Mouse (Mus musculus) neutrophil, adult 5-6 weeks (primary cell): ENCODE results near the gene Gm436. TPM values are rescaled to one million over a fixed set of nuclear protein-coding genes. Genes with fewer than 3 reads are reported as not detected.

Experiments
- ATAC-seq: fragments of 151-379, 151-347 bp; 2 replicates; pipeline ENCODE4 v1.8.0; 2017; ENCODE audit warnings: mild to moderate bottlenecking, moderate TSS enrichment; ENCODE audit not compliant: insufficient number of reproducible peaks, poor library complexity, low FRiP score, severe bottlenecking; ENCODE audit errors: extremely low read depth
- total RNA-seq: library from RNA; stranded (forward); fragments of 200-1000 nt; gene quantifications from 2 replicates; pipeline ENCODE4 v1.2.3, GENCODE M21; 2017

Gm436 gene
- total RNA-seq, result not detected in 2 replicates

GRCm38 (mm10) chr4:144686268-144686667 is at the start of gene Gm436:
TSS of gene Gm436 (minus strand) at chr4:144686368.
- no peak for ATAC-seq

GRCm38 (mm10) chr4:144721304-144721703 is 35.1 kb upstream of the Gm436 start, which contains the start of gene Gm13178:
TSS of gene Gm13178 (minus strand) at chr4:144721404.
- no peak for ATAC-seq

GRCm38 (mm10) chr4:144719691-144720090 is 33.5 kb upstream of the Gm436 start:
- ATAC-seq, result no peak

GRCm38 (mm10) chr4:144718288-144718687 is 32.1 kb upstream of the Gm436 start:
- ATAC-seq, result no peak

GRCm38 (mm10) chr4:144638263-144638662 is 47.9 kb downstream of the Gm436 start:
- no peak for ATAC-seq

Other genes with a start within 250 kb of the Gm436 start
- gene 1700012P22Rik, start 247.6 kb downstream of the Gm436 start, total RNA-seq, result not detected in 2 replicates
- not detected in 2 replicates for gene Gm9944, start 233.1 kb downstream of the Gm436 start, total RNA-seq
- not detected in 2 replicates for gene Aadacl3, start 222.6 kb downstream of the Gm436 start, total RNA-seq
- not detected in 2 replicates for gene 9430007A20Rik, start 166.5 kb downstream of the Gm436 start, total RNA-seq
- gene Gm13124, start 121.2 kb downstream of the Gm436 start, total RNA-seq, result not detected in 2 replicates
- gene Aadacl4, start 72.7 kb downstream of the Gm436 start, total RNA-seq, result not detected in 2 replicates
- gene Gm13178, start 35.0 kb upstream of the Gm436 start, total RNA-seq, result not detected in 2 replicates
- not detected in 2 replicates for gene Gm438, start 100.2 kb upstream of the Gm436 start, total RNA-seq
- 27.1 and 38.4 TPM in 2 replicates for gene Dhrs3, start 206.5 kb upstream of the Gm436 start, total RNA-seq